Mouse (Mus musculus) frontal cortex, postnatal 36 days (tissue): ENCODE data around the gene Gnb2.

Source experiments
- DNase-seq, 2 experiments: peaks; one replicate each; pipeline ENCODE4 v3.0.0; 2022; ENCODE audit warnings: low spot score in 2 of 2

Gene Gnb2

DNA sequence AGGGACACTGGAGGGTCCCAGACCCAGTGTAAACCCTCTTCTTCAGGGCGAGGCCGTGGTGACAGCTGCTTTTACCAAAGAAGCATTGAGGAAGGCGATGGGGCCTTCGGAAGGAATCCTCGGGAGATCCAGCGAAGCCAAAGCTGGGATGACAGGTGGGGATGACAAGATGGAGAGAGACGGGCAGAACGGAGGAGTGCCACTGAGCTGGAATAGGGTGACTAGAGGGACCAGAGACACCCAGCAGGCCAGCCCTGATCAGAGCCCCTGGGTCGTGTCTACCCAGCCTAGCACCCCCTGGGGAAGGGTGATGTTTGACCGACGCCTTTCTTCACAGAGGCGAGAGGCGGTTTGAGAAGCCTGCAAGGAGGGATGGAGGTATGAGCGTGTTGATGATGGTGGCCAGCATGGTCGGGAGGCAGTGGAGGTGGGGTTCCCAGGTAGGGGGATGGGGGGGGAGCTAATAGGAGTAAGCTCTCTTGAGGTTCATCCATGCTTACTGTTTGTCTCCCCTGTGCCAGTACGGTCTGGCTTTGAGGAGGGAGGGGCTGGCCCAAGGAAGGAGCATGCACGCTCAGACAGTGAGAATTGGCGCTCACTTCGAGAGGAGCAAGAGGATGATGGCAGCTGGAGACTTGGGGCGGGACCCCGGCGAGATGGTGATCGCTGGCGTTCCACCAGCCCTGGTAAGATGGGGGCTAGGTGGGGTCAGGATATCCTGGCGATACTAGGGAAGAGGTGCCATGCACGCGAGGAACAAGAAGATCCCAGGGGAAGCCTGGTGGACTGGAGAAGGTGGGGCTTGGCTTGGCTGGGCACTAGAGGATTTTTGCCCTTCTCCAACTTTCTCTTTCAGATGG is 13.4 kb downstream of the Gnb2 start:
- no peak for DNase-seq

- DNase-seq = no peak
Measured at GRCm38 (mm10) chr5:137518436-137518835, 14.9 kb downstream of the Gnb2 start, which contains the start of gene Gigyf1. Gene Gigyf1, plus strand, starts transcription at chr5:137518548.

GRCm38 (mm10) chr5:137514811-137515210 is 18.5 kb downstream of the Gnb2 start:
- no peak for DNase-seq

DNA sequence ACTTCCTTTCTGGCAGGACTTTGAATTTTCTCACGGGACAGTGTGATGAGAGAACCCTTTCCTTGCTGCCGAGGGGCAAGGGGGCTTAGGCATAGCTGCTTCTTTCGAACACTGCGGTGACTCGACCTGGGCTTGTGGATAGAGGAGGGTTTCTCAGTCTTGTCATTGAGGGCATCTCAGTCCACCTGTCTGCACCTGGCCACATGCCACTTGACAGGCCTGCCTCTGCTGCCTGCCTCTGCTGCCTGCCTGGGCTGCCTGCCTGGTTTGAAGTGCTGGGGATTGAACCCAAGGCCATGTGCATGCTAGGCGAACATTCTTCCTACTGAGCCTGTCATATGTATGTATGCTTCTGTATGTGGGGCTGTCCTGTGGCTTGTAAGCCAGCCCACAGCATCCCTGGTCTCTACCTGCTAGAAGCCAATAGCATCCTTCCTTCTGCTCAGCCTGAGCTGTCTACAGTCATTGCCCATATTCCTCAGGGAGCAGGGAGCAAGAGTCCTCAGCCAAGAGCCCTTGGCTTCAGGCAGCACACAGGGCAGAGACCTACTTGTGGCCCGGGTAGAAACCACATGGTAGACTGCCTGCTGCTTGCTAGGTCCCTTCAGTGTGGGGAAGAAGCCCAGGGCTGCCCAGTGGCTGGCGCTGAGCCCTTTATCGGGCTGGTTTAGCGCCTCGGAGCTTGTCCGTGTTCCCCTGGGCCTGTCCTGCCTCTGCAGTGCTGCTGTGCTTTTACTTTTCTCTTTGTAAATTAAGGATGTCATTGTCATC is 19.2 kb downstream of the Gnb2 start:
- DNase-seq = no peak

DNA sequence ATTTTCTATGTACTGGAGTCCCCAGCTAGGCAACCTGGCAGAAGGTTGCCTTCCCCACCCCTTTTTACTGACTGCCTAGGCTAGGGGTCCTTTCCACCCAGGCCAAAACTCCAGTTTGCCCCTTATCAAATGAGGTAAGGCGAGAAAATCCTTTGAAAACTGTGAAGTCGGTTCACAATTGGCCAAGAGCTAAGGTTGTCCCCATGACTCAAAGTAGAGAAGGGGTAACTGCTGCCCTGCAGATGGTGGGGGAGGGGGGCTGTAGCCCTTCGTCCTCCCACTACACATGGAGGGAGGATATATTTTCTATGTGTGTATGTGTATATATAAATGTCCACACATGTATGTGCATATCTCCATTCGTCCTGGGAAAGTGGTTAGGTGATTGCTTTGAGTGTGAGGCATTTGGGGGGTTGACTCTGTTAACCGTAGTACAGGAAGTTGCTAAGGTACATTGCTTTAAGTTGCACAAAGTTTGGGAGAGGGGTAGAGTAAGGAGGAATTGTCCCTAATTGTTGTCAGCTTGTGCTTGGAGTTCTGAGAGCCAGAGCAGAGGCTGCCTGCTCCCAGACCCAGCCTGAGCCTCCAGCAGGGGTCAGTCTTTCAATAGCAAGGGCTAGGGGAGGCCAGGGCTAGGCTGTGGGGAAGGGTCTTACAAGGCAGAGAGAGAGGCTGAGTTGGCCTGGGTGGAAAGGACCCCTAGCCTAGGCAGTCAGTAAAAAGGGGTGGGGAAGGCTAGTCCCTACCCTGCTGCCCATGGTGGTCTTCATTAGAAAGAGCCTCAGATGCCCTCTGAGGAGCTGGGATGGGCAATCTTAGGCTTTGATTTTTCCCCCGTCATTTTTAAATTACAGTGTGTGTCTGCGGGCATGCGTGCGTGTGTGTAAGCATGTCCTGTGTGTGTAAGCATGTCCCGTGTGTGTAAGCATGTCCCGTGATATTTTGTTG is 20.2 kb downstream of the Gnb2 start:
- DNase-seq = no peak

GRCm38 (mm10) chr5:137511706-137512105 is 21.6 kb downstream of the Gnb2 start:
- DNase-seq = no peak

DNA sequence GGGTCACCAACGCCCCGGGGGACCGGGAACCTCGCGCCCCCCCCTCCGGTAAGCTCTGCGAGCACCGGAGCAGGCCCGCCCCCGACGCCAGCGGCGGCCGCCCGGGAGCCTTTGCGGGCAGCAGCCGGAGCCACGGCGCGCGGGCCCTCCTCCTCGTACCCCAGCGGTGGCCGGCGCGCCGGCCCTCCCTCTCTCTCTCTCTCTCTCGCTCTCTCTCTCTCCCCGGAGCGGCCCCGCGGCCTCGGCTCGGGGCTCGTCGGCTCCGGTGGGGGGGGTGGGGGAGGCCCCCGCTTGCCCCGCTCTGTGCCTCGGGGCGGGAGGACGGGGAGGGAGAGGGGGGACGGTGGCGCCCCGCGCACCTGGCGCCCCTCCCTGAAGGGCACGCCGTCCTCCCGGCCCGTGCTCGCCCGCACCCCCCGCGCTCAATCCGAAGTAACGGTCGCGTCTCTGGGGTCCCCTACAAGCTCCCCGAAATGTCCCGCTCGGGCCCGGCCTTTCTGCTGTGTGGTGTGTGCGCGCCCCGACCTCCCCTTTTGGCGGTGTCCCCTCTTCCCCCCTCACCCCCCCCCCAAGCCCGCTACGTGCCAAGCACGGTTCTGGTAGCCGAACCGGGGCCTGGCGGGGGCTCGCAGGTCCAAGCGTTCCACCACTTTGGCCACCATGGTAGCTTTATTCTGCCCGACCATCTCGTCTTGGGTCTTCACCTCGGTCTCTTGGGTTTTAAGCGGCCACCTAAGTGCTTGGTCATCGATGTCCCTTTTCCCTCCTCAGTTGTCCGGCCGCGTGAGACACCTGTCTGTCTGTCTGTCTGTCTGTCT is 22.5 kb downstream of the Gnb2 start:
- no peak for DNase-seq

- peak; percentile 80 to 81 for DNase-seq
Measured at GRCm38 (mm10) chr5:137510014-137510501, 23.3 kb downstream of the Gnb2 start.

DNA sequence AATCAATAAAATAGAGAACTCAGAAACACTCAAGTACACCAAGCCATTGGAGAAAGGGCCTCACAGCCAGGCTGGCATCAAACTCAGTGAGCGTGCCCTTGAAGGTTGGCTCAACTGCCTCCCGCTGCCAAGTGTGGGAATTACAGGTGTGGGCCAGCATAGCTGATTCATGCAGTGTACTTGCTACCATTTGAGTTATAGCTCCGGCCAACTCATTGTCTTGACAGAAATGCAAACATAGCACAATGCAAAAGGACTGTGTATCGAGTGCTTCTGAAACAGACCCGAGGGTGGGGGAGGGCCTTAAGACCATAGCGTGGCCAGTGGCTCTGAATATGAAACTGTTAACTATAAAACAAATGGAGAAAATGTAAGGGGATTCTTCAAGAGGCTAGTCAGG is 29.3 kb downstream of the Gnb2 start:
- no peak for DNase-seq

- peak; percentile 68 to 74 for DNase-seq
Measured at GRCm38 (mm10) chr5:137502667-137503110, 30.6 kb downstream of the Gnb2 start.

- peak; percentile 100 for DNase-seq
Measured at GRCm38 (mm10) chr5:137501709-137502666, 31.3 kb downstream of the Gnb2 start, which contains the start of gene Pop7. Gene Pop7, minus strand, starts transcription at chr5:137502518.

GRCm38 (mm10) chr5:137500186-137500585 is 33.1 kb downstream of the Gnb2 start:
- no peak for DNase-seq

DNA sequence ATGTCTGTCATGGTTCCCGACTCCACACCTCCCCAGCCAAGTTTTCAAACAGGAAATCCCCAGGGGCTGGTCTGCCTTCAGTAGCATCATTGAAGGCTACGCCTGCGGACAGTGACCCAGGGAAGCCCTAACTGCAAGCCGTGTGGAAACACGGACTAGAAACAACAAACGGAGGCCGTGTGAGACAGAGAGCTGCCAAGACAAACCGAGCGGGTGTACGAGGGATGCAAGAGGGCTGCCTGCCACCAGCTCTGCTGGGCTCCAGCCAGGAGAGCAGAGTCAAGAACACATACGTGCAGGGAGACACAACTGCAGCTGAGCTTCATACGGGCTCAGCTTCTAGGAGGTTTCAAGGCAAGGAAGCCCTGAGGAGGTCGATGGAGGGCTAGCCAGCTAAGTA is 39.5 kb downstream of the Gnb2 start:
- DNase-seq = no peak

GRCm38 (mm10) chr5:137491559-137491958 is 41.8 kb downstream of the Gnb2 start:
- DNase-seq = no peak

DNA sequence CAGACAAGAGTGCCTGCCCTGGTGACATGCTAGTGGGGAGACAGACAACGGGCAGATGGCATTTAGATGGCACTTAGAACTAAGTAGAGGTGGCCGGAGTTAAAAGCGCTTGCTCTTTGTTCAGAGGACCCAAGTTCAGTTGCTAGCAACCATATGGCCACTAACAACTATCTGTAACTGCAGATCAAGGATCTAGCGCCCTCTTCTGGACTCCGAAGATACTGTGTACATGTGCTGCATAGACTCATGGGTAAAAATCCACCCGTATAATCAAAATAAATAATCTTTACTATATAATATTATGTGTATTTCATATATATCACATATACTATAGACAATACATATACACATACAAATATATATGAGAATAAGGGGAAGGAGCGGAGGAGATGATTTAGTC is 45.7 kb downstream of the Gnb2 start:
- DNase-seq = no peak

DNA sequence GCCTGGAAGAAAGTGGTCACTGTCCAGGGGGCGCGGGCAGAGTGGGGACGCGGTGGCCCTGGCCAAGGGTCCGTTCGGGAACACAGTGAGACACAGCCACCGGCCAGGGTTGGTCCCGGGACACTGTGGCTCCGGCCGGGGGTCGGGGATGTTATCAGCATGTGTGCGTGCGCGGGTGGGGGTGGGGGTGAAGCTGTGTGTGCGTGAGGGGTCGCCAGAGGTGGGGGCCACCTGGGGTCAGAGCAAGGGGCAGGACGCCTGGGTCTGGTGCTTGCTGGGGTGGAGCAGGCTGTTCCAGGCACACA is 47.5 kb downstream of the Gnb2 start:
- no peak for DNase-seq

DNA sequence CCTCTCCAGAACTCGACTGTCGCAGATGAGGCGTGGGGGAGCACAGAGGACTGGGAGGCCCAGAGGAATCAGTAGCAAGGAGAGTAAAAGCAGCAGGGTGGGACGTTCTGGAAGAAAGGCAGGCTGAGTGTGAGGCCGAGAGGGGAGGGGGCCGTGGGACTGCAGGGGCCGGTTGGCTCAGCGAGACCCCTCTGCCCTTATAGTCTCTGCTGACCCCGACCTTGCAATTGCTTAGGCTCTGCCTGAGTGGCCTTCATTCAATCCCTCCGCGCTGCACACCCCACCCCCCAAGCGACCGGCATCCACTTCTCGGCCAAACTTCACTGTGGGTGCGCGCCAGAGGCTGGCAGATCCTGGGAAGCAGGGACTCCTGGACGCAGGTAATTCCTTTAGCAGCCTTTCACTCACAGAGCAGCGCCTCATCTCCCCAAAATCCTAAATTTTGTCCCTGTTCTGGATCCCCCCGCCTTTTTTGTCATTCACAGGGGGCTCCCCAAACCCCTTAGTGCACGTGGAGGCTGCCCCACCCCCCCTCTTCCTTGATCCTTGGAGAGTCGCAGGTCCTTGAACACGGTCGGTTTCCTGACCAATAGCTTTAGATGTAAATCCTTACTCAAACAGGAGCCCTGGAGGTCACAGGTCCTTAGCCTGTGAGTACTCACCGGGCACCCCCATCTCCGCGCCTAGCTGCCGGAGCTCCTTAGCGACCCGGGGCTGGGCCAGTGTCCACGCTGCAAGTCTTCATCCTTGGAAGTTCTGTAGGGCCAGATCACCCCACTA is 48.0 kb downstream of the Gnb2 start:
- no peak for DNase-seq

DNA sequence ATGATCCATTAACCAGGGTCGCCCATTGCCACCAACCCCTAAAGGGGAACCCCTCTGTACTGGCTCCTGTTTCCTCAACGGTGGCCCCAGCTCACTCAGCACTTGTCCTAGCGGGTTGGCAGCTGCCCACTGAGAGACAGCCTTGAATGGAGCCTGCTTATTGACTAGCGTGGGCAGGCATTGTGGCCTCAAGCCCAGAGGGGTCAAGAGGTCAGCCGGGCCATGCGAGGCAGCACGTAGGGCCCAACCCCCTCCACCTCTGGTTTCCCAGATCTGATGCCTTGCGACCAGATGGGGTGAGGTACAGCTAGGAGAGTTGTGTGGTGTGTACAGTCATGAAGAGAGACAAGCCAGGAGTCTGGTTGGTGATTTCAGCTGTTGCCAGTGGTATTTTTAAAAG is 51.4 kb downstream of the Gnb2 start:
- DNase-seq = no peak

DNA sequence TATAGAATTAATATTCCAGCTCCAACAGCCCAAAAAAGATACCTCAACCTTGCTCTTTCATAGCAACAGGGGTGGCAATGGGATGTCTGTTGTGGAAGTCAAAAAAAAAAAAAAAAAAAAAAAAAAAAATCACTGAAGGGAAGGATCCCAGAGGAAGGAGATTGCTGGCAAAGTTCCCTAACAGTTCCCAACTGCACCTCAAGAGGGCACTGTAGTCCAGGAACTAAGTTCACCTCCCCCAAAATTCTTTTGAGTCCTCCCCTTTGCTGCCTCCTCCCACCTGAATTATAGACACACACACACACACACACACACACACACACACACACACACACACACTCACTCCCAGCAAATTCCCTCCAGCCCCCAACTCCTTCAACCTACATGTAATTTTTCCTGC is 52.2 kb downstream of the Gnb2 start:
- DNase-seq = peak; percentile 79 to 87
